Comparison of ENCODE assay signal across 12 mouse cellular contexts in genomic region chr2:63273799-63274203, GRCm38 (mm10).
DNase-seq lines count a peak whose midpoint lies in the region; ATAC-seq lines count a peak whose summit lies in the region.
"Had no signal": no experiment of that assay in that cellular context is flagged by ENCODE, and none has a peak within 500 bp of the region (broad histone marks: within the 10 kb centered on the region; RNA-seq: fewer than 3 reads in every experiment).

No protein-coding gene starts in this region.

- no peak overlapping the region for H3K9ac ChIP-seq in forebrain, embryonic 13.5 days
- no peak overlapping the region for H3K9ac ChIP-seq in forebrain, embryonic 16.5 days (replicated peaks; ENCODE audit: low read depth, low read length)
- H3K9ac ChIP-seq in kidney, embryonic 14.5 days (ENCODE audit: low read depth, low read length): no peak overlapping the region
- no peak overlapping the region for H3K9ac ChIP-seq in intestine, embryonic 15.5 days
- H3K9ac ChIP-seq: lung, embryonic 15.5 days had no signal

- no peaks in the 10 kb centered on the region for H3K9me3 ChIP-seq in forebrain, embryonic 13.5 days (replicated peaks)
- no peaks in the 10 kb centered on the region for H3K9me3 ChIP-seq in forebrain, embryonic 16.5 days (ENCODE audit: control insufficient read depth, low read length)
- no peaks in the 10 kb centered on the region for H3K9me3 ChIP-seq in kidney, embryonic 14.5 days (ENCODE audit: control insufficient read depth, low read length)
- H3K9me3 ChIP-seq in intestine, embryonic 15.5 days: no peaks in the 10 kb centered on the region
- H3K9me3 ChIP-seq: lung, embryonic 15.5 days had no signal

- intact Hi-C loops in gastrocnemius, postnatal 36 days (cut with DNase I): no loop called here

- no peak overlapping the region for H3K4me3 ChIP-seq in forebrain, embryonic 13.5 days
- H3K4me3 ChIP-seq in forebrain, embryonic 16.5 days (replicated peaks; ENCODE audit: low read length): no peak overlapping the region
- no peak overlapping the region for H3K4me3 ChIP-seq in kidney, embryonic 14.5 days (ENCODE audit: low read length)
- no peak overlapping the region for H3K4me3 ChIP-seq in intestine, embryonic 15.5 days (replicated peaks)
- H3K4me3 ChIP-seq: lung, embryonic 15.5 days had no signal

- DNase-seq in kidney, adult 9 months: no peak
- peak; percentile 43 for DNase-seq in embryo, embryonic 10.5 days (ENCODE audit: low spot score)
- DNase-seq in c-Kit-positive CD71-positive TER-119-positive erythroid progenitor cells, embryonic 14.5 days (ENCODE audit: low spot score): no peak
- no peak for DNase-seq in gastrocnemius, postnatal 36 days
- DNase-seq: cerebellum, postnatal 14 days; gastrocnemius, postnatal 25 days; thymus, postnatal 14 days had no signal

- no peaks in the 10 kb centered on the region for H3K27me3 ChIP-seq in forebrain, embryonic 13.5 days
- H3K27me3 ChIP-seq in forebrain, embryonic 16.5 days (replicated peaks; ENCODE audit: control insufficient read depth, insufficient read depth, low read length): no peaks in the 10 kb centered on the region
- no peaks in the 10 kb centered on the region for H3K27me3 ChIP-seq in kidney, embryonic 14.5 days (ENCODE audit: control insufficient read depth, insufficient read depth, low read length)
- no peaks in the 10 kb centered on the region for H3K27me3 ChIP-seq in intestine, embryonic 15.5 days (replicated peaks)
- H3K27me3 ChIP-seq: lung, embryonic 15.5 days had no signal

- H3K36me3 ChIP-seq in forebrain, embryonic 13.5 days (ENCODE audit: poor library complexity, severe bottlenecking): no peaks in the 10 kb centered on the region
- no peaks in the 10 kb centered on the region for H3K36me3 ChIP-seq in forebrain, embryonic 16.5 days (ENCODE audit: control insufficient read depth, insufficient read depth)
- H3K36me3 ChIP-seq in kidney, embryonic 14.5 days (ENCODE audit: control insufficient read depth, insufficient read depth, low read length): no peaks in the 10 kb centered on the region
- H3K36me3 ChIP-seq in intestine, embryonic 15.5 days: no peaks in the 10 kb centered on the region
- H3K36me3 ChIP-seq: lung, embryonic 15.5 days had no signal

- no peaks in the 10 kb centered on the region for H3K4me1 ChIP-seq in forebrain, embryonic 13.5 days
- no peaks in the 10 kb centered on the region for H3K4me1 ChIP-seq in forebrain, embryonic 16.5 days (replicated peaks; ENCODE audit: control insufficient read depth, insufficient read depth, low read length)
- H3K4me1 ChIP-seq in kidney, embryonic 14.5 days (ENCODE audit: control insufficient read depth, insufficient read depth, low read length): no peaks in the 10 kb centered on the region
- no peaks in the 10 kb centered on the region for H3K4me1 ChIP-seq in intestine, embryonic 15.5 days (replicated peaks)
- H3K4me1 ChIP-seq: lung, embryonic 15.5 days had no signal

- 59% methylated on average over 3 of the region's 3 CpGs for WGBS in forebrain, embryonic 13.5 days
- WGBS in forebrain, embryonic 16.5 days: 60% methylated on average over 3 of the region's 3 CpGs
- WGBS in kidney, embryonic 14.5 days: 45% methylated on average over 3 of the region's 3 CpGs
- 6% methylated on average over 3 of the region's 3 CpGs for WGBS in intestine, embryonic 15.5 days

- no peak overlapping the region for H3K4me2 ChIP-seq in forebrain, embryonic 13.5 days
- no peak overlapping the region for H3K4me2 ChIP-seq in forebrain, embryonic 16.5 days (ENCODE audit: low read length)
- no peak overlapping the region for H3K4me2 ChIP-seq in kidney, embryonic 14.5 days (replicated peaks; ENCODE audit: low read depth, low read length)
- H3K4me2 ChIP-seq in intestine, embryonic 15.5 days (replicated peaks): no peak overlapping the region
- H3K4me2 ChIP-seq: lung, embryonic 15.5 days had no signal

- ATAC-seq in forebrain, embryonic 13.5 days: peak; percentile 41; the same call in 1 of the 2 replicates
- ATAC-seq in forebrain, embryonic 16.5 days: no peak; the same call in 1 of the 2 replicates
- peak; percentile 82 for ATAC-seq in kidney, embryonic 14.5 days (ENCODE audit: low FRiP score, low TSS enrichment)
- peak; percentile 91 for ATAC-seq in intestine, embryonic 15.5 days

- H3K27ac ChIP-seq in forebrain, embryonic 13.5 days: no peak overlapping the region
- H3K27ac ChIP-seq in forebrain, embryonic 16.5 days (ENCODE audit: low read length): no peak overlapping the region
- no peak overlapping the region for H3K27ac ChIP-seq in kidney, embryonic 14.5 days (ENCODE audit: low read depth, low read length)
- no peak overlapping the region for H3K27ac ChIP-seq in intestine, embryonic 15.5 days
- H3K27ac ChIP-seq: lung, embryonic 15.5 days had no signal
